19 mouse cellular contexts compared by ENCODE assay signal in the genomic region with DNA sequence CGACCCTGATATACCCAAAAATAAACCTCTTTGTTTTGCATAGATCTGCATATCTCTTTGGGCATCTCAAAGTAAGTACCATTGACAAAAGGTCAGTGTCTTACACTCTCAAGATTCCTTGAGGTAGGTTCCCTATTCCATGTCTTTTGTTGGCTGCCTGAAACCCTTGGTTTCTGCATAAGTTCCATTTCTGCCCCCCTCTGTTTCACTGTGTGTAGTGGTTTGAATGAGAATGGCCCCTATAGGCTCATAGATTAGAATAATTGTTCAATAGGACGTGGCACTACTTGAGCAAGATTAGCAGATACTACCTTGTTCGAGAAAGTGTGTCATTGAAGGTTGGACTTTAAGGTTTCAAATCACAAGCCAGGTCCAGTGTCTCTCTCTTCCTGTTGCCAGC.
"Had no signal": no experiment of that assay in that cellular context is flagged by ENCODE, and none has a peak within 500 bp of the region (broad histone marks: within the 10 kb centered on the region; RNA-seq: fewer than 3 reads in every experiment).

No protein-coding gene starts in this region.

- H3K9me3 ChIP-seq: midbrain, embryonic 10.5 days; midbrain, embryonic 12.5 days; neural tube, embryonic 13.5 days; neural tube, embryonic 15.5 days had no signal

- H3K4me1 ChIP-seq: midbrain, embryonic 10.5 days; midbrain, embryonic 12.5 days; neural tube, embryonic 13.5 days; neural tube, embryonic 15.5 days had no signal

- DNase-seq: lung, adult 18-20 months; lung, embryonic 14.5 days; lung, postnatal 10 days; lung, postnatal 4 days; midbrain, embryonic 14.5 days; retina, postnatal 1 day; right cerebral cortex, adult 18-20 months; right cerebral cortex, postnatal 25 days; right cerebral cortex, postnatal 4 days; spleen, adult 18-20 months; thymus, adult 2 months; thymus, postnatal 25 days; thymus, postnatal 4 days had no signal

- H3K27me3 ChIP-seq: midbrain, embryonic 12.5 days; neural tube, embryonic 13.5 days; neural tube, embryonic 15.5 days had no signal

- H3K9ac ChIP-seq: lung, embryonic 14.5 days; midbrain, embryonic 12.5 days; neural tube, embryonic 13.5 days; neural tube, embryonic 15.5 days had no signal

- ATAC-seq: midbrain, embryonic 16.5 days had no signal

- H3K4me3 ChIP-seq: midbrain, embryonic 10.5 days; midbrain, embryonic 12.5 days; myocyte; neural tube, embryonic 13.5 days; neural tube, embryonic 15.5 days had no signal

- H3K36me3 ChIP-seq: midbrain, embryonic 10.5 days; midbrain, embryonic 12.5 days; neural tube, embryonic 13.5 days; neural tube, embryonic 15.5 days had no signal

- H3K27ac ChIP-seq: midbrain, embryonic 10.5 days; midbrain, embryonic 12.5 days; neural tube, embryonic 13.5 days; neural tube, embryonic 15.5 days had no signal

- H3K4me2 ChIP-seq: lung, embryonic 14.5 days; midbrain, embryonic 12.5 days; neural tube, embryonic 13.5 days; neural tube, embryonic 15.5 days had no signal
